Mouse (Mus musculus): ENCODE measurements around the gene Oprm1.
A peak's percentile ranks its signal among the peaks of the same experiment; 100 is the strongest.

The Oprm1 gene

GRCm38 (mm10) chr10:6896659-6897303, 138.5 kb downstream of the Oprm1 start:
- no peak for DNase-seq

GRCm38 (mm10) chr10:6900126-6900525, 141.8 kb downstream of the Oprm1 start:
- no peak for DNase-seq

- DNase-seq: peak; percentile 82 to 86
Measured at GRCm38 (mm10) chr10:6901819-6902393, 143.6 kb downstream of the Oprm1 start.

- no peak for DNase-seq
Measured at GRCm38 (mm10) chr10:6909763-6910162, 151.5 kb downstream of the Oprm1 start.

GRCm38 (mm10) chr10:6915991-6916390, 157.7 kb downstream of the Oprm1 start:
- no peak for DNase-seq

GRCm38 (mm10) chr10:6916545-6917257, 158.4 kb downstream of the Oprm1 start:
- DNase-seq: peak; percentile 83 to 84

GRCm38 (mm10) chr10:6926724-6927123, 168.4 kb downstream of the Oprm1 start:
- DNase-seq: no peak

GRCm38 (mm10) chr10:6927600-6928223, 169.4 kb downstream of the Oprm1 start:
- no peak for DNase-seq

- no peak for DNase-seq
Measured at GRCm38 (mm10) chr10:6928905-6929304, 170.6 kb downstream of the Oprm1 start.

- no peak for DNase-seq
Measured at GRCm38 (mm10) chr10:6930398-6930797, 172.1 kb downstream of the Oprm1 start.

- DNase-seq: no peak
Measured at GRCm38 (mm10) chr10:6930889-6931288, 172.6 kb downstream of the Oprm1 start.

- peak; percentile 23 to 24 for DNase-seq
Measured at GRCm38 (mm10) chr10:6934776-6935175, 176.5 kb downstream of the Oprm1 start.

GRCm38 (mm10) chr10:6936671-6937425, 178.5 kb downstream of the Oprm1 start:
- DNase-seq: no peak

- DNase-seq: no peak
Measured at GRCm38 (mm10) chr10:6953115-6953514, 194.8 kb downstream of the Oprm1 start.

GRCm38 (mm10) chr10:6954533-6954932, 196.2 kb downstream of the Oprm1 start:
- no peak for DNase-seq

GRCm38 (mm10) chr10:6956357-6956756, 198.1 kb downstream of the Oprm1 start:
- DNase-seq: no peak

- DNase-seq: no peak
Measured at GRCm38 (mm10) chr10:6958791-6959190, 200.5 kb downstream of the Oprm1 start.

GRCm38 (mm10) chr10:6967588-6968242, 209.4 kb downstream of the Oprm1 start:
- DNase-seq: no peak

- DNase-seq: no peak
Measured at GRCm38 (mm10) chr10:6968334-6968733, 210.0 kb downstream of the Oprm1 start.

GRCm38 (mm10) chr10:6977843-6978242, 219.5 kb downstream of the Oprm1 start:
- peak; percentile 45 to 57 for DNase-seq

- peak in 1 of 2 experiments; percentile 55 for DNase-seq
Measured at GRCm38 (mm10) chr10:6978733-6979132, 220.4 kb downstream of the Oprm1 start.

- DNase-seq: peak; percentile 76 to 79
Measured at GRCm38 (mm10) chr10:6979216-6979615, 220.9 kb downstream of the Oprm1 start.

Data from cerebellum, postnatal 10 days (tissue).